Mouse (Mus musculus) liver, postnatal 0 days (tissue): ENCODE data around the gene Zfp827.

Experiments used
- CTCF ChIP-seq: sonication (generic); IDR thresholded peaks from 2 replicates; pipeline ENCODE4 v1.5.1; 2016; ENCODE audit warnings: antibody characterized with exemption, low read depth
- EP300 ChIP-seq: IDR thresholded peaks from 2 replicates; pipeline ENCODE4 v1.6.1; 2016; ENCODE audit warnings: antibody characterized with exemption, low read depth, mild to moderate bottlenecking

GRCm38 (mm10) chr8:79037991-79038390 is 9.8 kb downstream of the Zfp827 start:
- TF ChIP-seq EP300 (no peak), CTCF (no peak)
